Mouse (Mus musculus): ENCODE data around the gene Izumo1. TPM values are rescaled to one million over a fixed set of nuclear protein-coding genes. Genes with fewer than 3 reads are reported as not detected.

Izumo1 gene
- total RNA-seq, 2 experiments from 2014 or later = 0.17 to 0.26 TPM

Other genes starting within 250 kb of the Izumo1 start
- gene Snrnp70, start 226.1 kb upstream of the Izumo1 start, total RNA-seq (2021) = 10 to 100 TPM; 81.1 to 85.7 TPM
- 1 to 10 TPM; 6.1 to 7.4 TPM for gene Kcna7, start 216.2 kb upstream of the Izumo1 start, total RNA-seq (2021)
- under 1 TPM; 0.25 to 0.28 TPM for gene Ntf5, start 208.1 kb upstream of the Izumo1 start, total RNA-seq (2021)
- not detected for gene Lhb, start 201.0 kb upstream of the Izumo1 start, total RNA-seq (2021)
- gene Gys1, start 187.0 kb upstream of the Izumo1 start, total RNA-seq (2021) = 100 to 1,000 TPM in 1 of 2 experiments, 10 to 100 TPM in 1; 99.2 to 105 TPM
- 10 to 100 TPM; 25.2 to 26.5 TPM for gene Ruvbl2, start 183.7 kb upstream of the Izumo1 start, total RNA-seq (2021)
- 100 to 1,000 TPM; 287 to 382 TPM for gene Ftl1, start 161.9 kb upstream of the Izumo1 start, total RNA-seq (2021)
- gene Bax, start 154.9 kb upstream of the Izumo1 start, total RNA-seq (2021) = 10 to 100 TPM; 23.4 to 24.1 TPM
- not detected for gene Tulp2, start 139.9 kb upstream of the Izumo1 start, total RNA-seq (2021)
- 10 to 100 TPM in 1 of 2 experiments, 1 to 10 TPM in 1; 8.7 to 12.3 TPM for gene Gm45808, start 135.0 kb upstream of the Izumo1 start, total RNA-seq (2021)
- 10 to 100 TPM in 1 of 2 experiments, 1 to 10 TPM in 1; 7.9 to 13.1 TPM for gene Dhdh, start 133.0 kb upstream of the Izumo1 start, total RNA-seq (2021)
- 100 to 1,000 TPM; 129 to 143 TPM for gene Nucb1, start 111.4 kb upstream of the Izumo1 start, total RNA-seq (2021)
- gene Ppp1r15a, start 95.5 kb upstream of the Izumo1 start, total RNA-seq (2021) = 10 to 100 TPM; 31.6 to 33.7 TPM
- gene Plekha4, start 95.5 kb upstream of the Izumo1 start, total RNA-seq (2021) = 1 to 10 TPM; 2.0 to 2.5 TPM
- gene Hsd17b14, start 66.9 kb upstream of the Izumo1 start, total RNA-seq (2021) = under 1 TPM in 1 of 2 experiments, not detected in 1; 0.41 TPM
- 100 to 1,000 TPM; 225 to 264 TPM for gene Bcat2, start 51.7 kb upstream of the Izumo1 start, total RNA-seq (2021)
- gene Fgf21, start 6.3 kb upstream of the Izumo1 start, total RNA-seq (2021) = not detected
- gene Fut1, start 4.5 kb upstream of the Izumo1 start, total RNA-seq (2021) = not detected
- 10 to 100 TPM; 21.6 to 26.8 TPM for gene Rasip1, start 5.7 kb downstream of the Izumo1 start, total RNA-seq (2021)
- 1 to 10 TPM; 2.4 to 2.6 TPM for gene Mamstr, start 18.2 kb downstream of the Izumo1 start, total RNA-seq (2021)
- gene Fut2, start 44.6 kb downstream of the Izumo1 start, total RNA-seq (2021) = under 1 TPM; 0.42 to 0.46 TPM
- gene Ntn5, start 62.2 kb downstream of the Izumo1 start, total RNA-seq (2021) = not detected
- gene Sec1, start 72.6 kb downstream of the Izumo1 start, total RNA-seq (2021) = under 1 TPM; 0.18 to 0.30 TPM
- gene Car11, start 78.0 kb downstream of the Izumo1 start, total RNA-seq (2021) = 1 to 10 TPM; 3.4 to 5.9 TPM
- gene Dbp, start 83.3 kb downstream of the Izumo1 start, total RNA-seq (2021) = 10 to 100 TPM; 12.1 to 15.0 TPM
- 100 to 1,000 TPM; 574 to 615 TPM for gene Rpl18, start 93.6 kb downstream of the Izumo1 start, total RNA-seq (2021)
- 10 to 100 TPM; 18.4 to 20.2 TPM for gene Sphk2, start 96.2 kb downstream of the Izumo1 start, total RNA-seq (2021)
- gene Fam83e, start 99.4 kb downstream of the Izumo1 start, total RNA-seq (2021) = under 1 TPM; 0.30 to 0.62 TPM
- gene Spaca4, start 104.0 kb downstream of the Izumo1 start, total RNA-seq (2021) = not detected
- gene Lmtk3, start 161.9 kb downstream of the Izumo1 start, total RNA-seq (2021) = not detected
- not detected for gene Sult2b1, start 162.9 kb downstream of the Izumo1 start, total RNA-seq (2021)
- 10 to 100 TPM; 65.8 to 68.9 TPM for gene Cyth2, start 192.8 kb downstream of the Izumo1 start, total RNA-seq (2021)
- gene Kcnj14, start 203.0 kb downstream of the Izumo1 start, total RNA-seq (2021) = 1 to 10 TPM; 1.2 to 1.8 TPM
- gene Grwd1, start 209.1 kb downstream of the Izumo1 start, total RNA-seq (2021) = 10 to 100 TPM; 15.0 to 15.2 TPM

Measured in heart, adult 18-20 months (tissue).